Mouse (Mus musculus) lung, postnatal 10 days (tissue): ENCODE measurements at regions not wholly inside any gene's neighbourhood (a gene's known extent, or its start where the extent isn't known, plus 50 kb on each side); places are given as distances from the start of the nearest gene placed in this dataset.
"Not testable (repeated sequence)": the region's sequence is repeated elsewhere in the genome, so short reads cannot be mapped to it uniquely, and the experiment has no call there.

Experiments
- DNase-seq: peaks from one replicate; pipeline ENCODE4 v3.0.0; 2021

GRCm38 (mm10) chr5:64555931-64556330 is 247.3 kb upstream of the Klf3 start:
- DNase-seq, result no peak

DNA sequence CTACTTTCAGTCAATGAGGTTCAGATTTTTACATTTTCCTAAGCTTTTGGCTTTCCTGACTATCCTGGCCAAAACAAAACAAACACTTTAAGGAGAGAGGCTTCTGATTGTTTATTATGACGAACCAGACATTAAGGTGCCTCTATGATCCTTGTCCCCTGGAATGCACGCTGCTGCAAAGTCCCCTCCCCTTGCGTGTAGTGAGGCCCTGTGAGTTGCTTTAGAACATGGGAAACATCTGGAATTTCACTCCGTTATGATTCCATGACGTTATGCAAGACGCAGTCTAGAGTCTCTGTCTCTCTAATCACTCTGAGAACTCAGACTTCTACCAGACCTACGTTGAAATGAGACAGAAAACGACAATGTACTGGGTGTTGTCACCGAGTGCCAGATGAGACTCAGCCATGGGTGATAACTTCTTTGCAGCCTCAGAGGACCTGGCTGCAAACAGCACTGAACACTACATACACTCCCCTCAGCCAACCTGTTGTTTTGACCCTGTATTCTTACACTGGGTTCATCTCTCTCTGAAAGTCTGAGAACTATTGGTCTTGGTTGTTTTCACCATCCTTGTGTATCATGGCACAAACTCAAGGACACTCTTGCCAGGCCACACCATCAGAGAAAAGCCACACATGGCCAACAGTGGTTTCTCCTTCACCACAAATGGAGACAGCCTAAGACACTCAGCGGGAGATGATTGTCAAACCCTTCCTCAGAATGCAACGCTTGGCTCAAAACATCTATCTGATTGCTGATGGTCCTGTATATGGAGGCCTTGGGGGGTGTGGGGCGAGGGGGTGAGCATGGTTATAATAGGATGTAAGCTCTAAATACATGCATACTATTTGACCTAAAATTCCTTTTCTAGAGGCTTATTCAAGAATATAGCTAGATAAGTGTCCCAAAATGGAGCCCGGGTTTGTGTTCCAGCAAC is 236.5 kb upstream of the Klf3 start:
- DNase-seq, result no peak

DNA sequence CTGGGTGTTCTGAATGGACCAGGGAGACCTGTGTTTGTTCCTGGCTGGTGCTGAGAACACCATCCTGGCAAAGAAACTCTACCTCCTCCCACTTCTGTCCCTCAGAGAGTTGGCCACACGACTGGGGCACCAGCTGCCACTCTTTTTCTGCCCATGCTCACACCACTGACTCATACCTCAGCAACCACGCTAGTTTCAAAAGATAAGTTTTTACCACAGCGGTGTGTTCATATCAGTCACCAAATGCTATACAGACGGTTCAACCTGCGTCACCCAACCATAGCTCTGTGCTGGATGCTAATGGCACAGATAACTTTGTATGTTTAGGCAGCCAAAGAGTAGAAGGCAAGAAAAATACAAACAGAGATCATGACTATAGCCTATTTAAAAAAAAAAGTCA is 235.4 kb upstream of the Klf3 start:
- no peak for DNase-seq

GRCm38 (mm10) chr5:64568294-64568693 is 234.9 kb upstream of the Klf3 start:
- no peak for DNase-seq

GRCm38 (mm10) chr5:64574386-64574785 is 228.8 kb upstream of the Klf3 start:
- DNase-seq, result no peak

DNA sequence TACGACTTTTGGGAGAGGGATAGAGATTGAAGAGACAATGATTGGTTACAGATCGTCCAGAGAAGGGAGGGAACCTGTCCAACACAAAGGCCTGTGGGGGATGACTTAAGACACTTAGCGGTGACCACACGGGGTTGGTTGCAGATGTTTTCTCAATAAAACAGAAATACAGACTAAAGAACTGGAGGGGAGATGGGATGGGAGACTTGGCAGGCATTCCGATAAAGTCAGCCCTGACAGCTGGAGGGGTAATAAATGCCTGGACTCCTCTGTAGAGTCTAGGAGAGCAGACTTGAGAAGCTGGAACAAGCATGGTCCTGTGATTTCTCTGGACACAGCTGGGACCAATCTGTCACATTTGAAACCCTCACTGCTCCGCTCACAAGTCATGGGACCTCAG is 227.3 kb upstream of the Klf3 start:
- peak; percentile 60 for DNase-seq

GRCm38 (mm10) chr5:64576426-64577262 is 226.5 kb upstream of the Klf3 start:
- DNase-seq, result peak; percentile 37

DNA sequence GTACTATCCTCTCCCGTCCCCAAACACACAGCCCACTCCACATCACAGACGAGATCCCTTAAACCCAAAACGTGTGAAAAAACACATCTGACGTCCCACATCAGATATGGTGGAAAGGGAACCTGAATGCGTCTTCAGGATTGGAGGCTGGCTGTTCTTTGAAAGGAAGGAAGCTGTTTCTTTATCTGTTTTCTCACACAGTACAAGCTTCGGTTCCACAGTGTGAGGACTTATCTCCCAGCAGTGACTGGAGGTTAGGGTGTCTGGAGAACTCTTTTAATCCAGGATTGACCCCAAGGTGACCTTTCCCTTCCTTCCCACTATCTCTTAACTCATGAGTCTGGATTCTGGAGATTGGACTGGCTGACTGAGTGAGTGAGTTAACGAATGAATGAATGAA is 225.8 kb upstream of the Klf3 start:
- no peak for DNase-seq

- no peak for DNase-seq
Observed at GRCm38 (mm10) chr5:64578536-64578935, 224.7 kb upstream of the Klf3 start.

- DNase-seq, result no peak
Observed at GRCm38 (mm10) chr5:64579086-64579485, 224.1 kb upstream of the Klf3 start.

GRCm38 (mm10) chr5:64579494-64580339 is 223.5 kb upstream of the Klf3 start:
- peak; percentile 77 for DNase-seq

DNA sequence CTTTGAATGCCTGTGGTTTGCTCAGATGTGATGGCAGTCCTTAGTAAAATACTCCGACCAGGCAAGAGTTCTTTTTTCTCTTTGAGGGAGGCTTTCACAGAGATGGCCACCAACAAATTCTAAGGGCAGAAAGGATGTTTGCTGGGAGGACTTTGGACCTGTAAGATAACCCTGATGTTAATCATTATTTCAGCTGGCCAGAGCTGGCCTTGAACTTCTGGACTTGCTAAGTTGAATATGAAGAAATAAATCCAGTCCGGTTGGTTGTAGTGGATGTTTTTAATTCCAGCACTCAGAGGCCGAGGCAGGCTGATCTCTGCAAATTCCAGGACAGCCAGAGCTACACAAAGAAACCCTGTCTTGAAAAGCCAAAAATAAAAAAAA is 222.9 kb upstream of the Klf3 start:
- DNase-seq, result no peak

GRCm38 (mm10) chr5:64580786-64581445 is 222.3 kb upstream of the Klf3 start:
- DNase-seq, result no peak

GRCm38 (mm10) chr5:64581461-64581860 is 221.7 kb upstream of the Klf3 start:
- DNase-seq, result peak; percentile 86

- no peak for DNase-seq
Observed at GRCm38 (mm10) chr5:64582031-64582430, 221.2 kb upstream of the Klf3 start.

- DNase-seq, result no peak
Observed at GRCm38 (mm10) chr5:64584308-64584707, 218.9 kb upstream of the Klf3 start.

- no peak for DNase-seq
Observed at GRCm38 (mm10) chr5:64585076-64585786, 218.0 kb upstream of the Klf3 start.

DNA sequence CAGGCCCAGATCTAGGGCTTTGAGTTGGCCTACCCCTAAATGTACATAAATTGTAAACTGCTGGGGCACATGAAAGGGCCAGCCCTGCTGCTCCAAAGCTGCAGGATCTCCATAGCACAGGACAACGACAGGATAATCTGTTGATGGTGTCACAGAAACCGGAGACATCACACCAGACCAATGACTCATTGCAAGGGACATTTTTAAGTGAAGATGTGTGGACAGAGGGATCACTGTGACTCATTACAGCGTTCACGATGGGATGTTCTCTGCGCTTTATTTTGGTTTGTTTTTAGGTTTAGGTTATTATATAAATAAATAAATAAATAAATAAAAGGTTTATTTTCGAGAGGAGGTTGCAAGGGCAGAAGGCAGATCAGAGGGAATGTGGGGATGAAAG is 216.9 kb upstream of the Klf3 start:
- no peak for DNase-seq

- no peak for DNase-seq
Observed at GRCm38 (mm10) chr5:64586933-64587332, 216.3 kb upstream of the Klf3 start.

GRCm38 (mm10) chr5:64587895-64588738 is 215.1 kb upstream of the Klf3 start:
- DNase-seq, result no peak

DNA sequence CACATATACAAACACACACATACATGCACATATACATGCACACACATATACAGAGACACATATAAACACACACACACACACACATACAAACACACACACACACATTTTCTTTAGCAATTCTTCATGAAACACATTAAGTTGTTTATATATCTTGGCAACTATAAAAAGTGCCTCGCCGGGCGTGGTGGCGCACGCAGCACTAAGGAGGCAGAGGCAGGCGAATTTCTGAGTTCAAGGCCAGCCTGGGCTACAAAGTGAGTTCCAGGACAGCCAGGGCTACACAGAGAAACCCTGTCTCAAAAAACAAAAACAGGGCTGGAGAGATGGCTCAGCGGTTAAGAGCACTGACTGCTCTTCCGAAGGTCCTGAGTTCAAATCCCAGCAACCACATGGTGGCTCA is 214.4 kb upstream of the Klf3 start:
- DNase-seq, result not testable (repeated sequence)
